Mouse (Mus musculus) spleen, postnatal 4 days (tissue): Measurements from ENCODE around the gene Cfb.
"Not testable (repeated sequence)": the region's sequence is repeated elsewhere in the genome, so short reads cannot be mapped to it uniquely, and the experiment has no call there.

Source experiments
- DNase-seq, 2 experiments: peaks; one replicate each; pipeline ENCODE4 v3.0.0; 2022; ENCODE audit warnings: low spot score in 2 of 2

Gene Cfb

GRCm38 (mm10) chr17:34862416-34863081 is at the start of gene Cfb:
Cfb (minus strand) TSS chr17:34862518.
- no peak for DNase-seq

GRCm38 (mm10) chr17:34911945-34912351 is 49.6 kb upstream of the Cfb start:
- peak; percentile 85 to 97 for DNase-seq

- no peak for DNase-seq
Measured at GRCm38 (mm10) chr17:34910982-34911381, 48.7 kb upstream of the Cfb start.

GRCm38 (mm10) chr17:34902895-34903294 is 40.6 kb upstream of the Cfb start:
- no peak for DNase-seq

GRCm38 (mm10) chr17:34901948-34902347 is 39.6 kb upstream of the Cfb start:
- DNase-seq = not testable (repeated sequence)

GRCm38 (mm10) chr17:34900826-34901225 is 38.5 kb upstream of the Cfb start:
- not testable (repeated sequence) for DNase-seq

GRCm38 (mm10) chr17:34899890-34900243 is 37.5 kb upstream of the Cfb start:
- no peak for DNase-seq

- DNase-seq = peak; percentile 45 to 80
Measured at GRCm38 (mm10) chr17:34899053-34899889, 37.0 kb upstream of the Cfb start.

GRCm38 (mm10) chr17:34898706-34899052 is 36.4 kb upstream of the Cfb start:
- peak in 1 of 2 experiments; percentile 71 for DNase-seq

- DNase-seq = peak; percentile 75 to 89
Measured at GRCm38 (mm10) chr17:34898160-34898586, 35.9 kb upstream of the Cfb start, which contains the start of the genes C2 and Ehmt2. C2 (minus strand) TSS chr17:34898265. Ehmt2 (plus strand) TSS chr17:34898469.

GRCm38 (mm10) chr17:34897373-34898159 is 35.2 kb upstream of the Cfb start:
- DNase-seq = peak in 1 of 2 experiments; percentile 67

GRCm38 (mm10) chr17:34896366-34896765 is 34.0 kb upstream of the Cfb start:
- DNase-seq = no peak

- no peak for DNase-seq
Measured at GRCm38 (mm10) chr17:34895724-34896123, 33.4 kb upstream of the Cfb start.

- peak; percentile 52 to 77 for DNase-seq
Measured at GRCm38 (mm10) chr17:34894801-34895530, 32.6 kb upstream of the Cfb start.

- DNase-seq = peak; percentile 90 to 95
Measured at GRCm38 (mm10) chr17:34894074-34894597, 31.8 kb upstream of the Cfb start.

- DNase-seq = no peak
Measured at GRCm38 (mm10) chr17:34893072-34893824, 30.9 kb upstream of the Cfb start.

GRCm38 (mm10) chr17:34891377-34891776 is 29.1 kb upstream of the Cfb start:
- DNase-seq = no peak

- no peak for DNase-seq
Measured at GRCm38 (mm10) chr17:34890074-34890743, 27.9 kb upstream of the Cfb start.

- DNase-seq = no peak
Measured at GRCm38 (mm10) chr17:34887942-34888341, 25.6 kb upstream of the Cfb start.

- no peak for DNase-seq
Measured at GRCm38 (mm10) chr17:34885615-34886014, 23.3 kb upstream of the Cfb start.
